ENCODE assay signal across 8 mouse cellular contexts in the genomic region with DNA sequence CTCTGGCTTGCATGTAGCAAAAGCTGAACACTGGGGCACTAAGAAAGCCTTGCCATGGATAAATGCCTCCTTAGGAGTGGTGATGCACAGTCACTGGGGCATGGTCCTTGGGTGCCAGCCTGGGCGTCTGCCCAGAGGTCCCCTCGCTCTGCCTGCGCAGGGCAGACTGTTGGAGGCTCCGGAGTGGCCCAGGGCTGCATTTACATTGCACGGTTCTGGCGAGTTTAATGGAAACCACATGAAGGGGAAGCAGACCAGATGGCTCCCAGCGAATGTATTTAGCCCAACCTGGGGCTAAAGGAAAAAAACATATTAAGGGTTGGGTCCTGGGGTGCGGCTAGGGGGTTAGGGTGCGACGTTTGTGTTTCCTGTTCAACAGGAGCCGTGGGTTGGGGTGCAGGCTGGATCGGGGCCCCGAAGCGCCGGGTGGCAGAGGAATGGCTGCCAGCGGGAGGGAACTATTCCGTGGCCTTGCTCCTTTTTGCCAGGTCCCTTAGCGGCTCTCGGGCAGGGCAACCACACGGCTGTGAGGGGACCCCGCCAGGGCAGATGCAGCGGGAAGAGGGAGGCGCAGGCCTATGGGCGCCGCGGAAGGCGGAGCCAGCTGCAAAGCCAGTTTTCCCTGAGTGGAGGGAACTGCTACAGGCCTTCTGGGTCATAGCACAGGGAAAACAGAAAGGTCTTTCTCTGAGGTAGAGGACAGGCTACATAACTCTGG. TPM values are rescaled to one million over a fixed set of nuclear protein-coding genes. Genes with fewer than 3 reads are reported as not detected.
DNase-seq lines count a peak whose midpoint lies in the region; ATAC-seq and TF ChIP-seq lines count a peak whose summit lies in the region.

No protein-coding gene starts in this region.

- no peaks in the 10 kb centered on the region for H3K27me3 ChIP-seq in spleen, adult 2 months (ENCODE audit: control insufficient read depth, insufficient read depth, low read length)
- H3K27me3 ChIP-seq in hindbrain, embryonic 16.5 days (replicated peaks; ENCODE audit: control insufficient read depth, insufficient read depth, low read length), result no peaks in the 10 kb centered on the region
- H3K27me3 ChIP-seq in liver, embryonic 16.5 days (ENCODE audit: control insufficient read depth, insufficient read depth, low read depth, low read length), result no peaks in the 10 kb centered on the region
- no peaks in the 10 kb centered on the region for H3K27me3 ChIP-seq in neural tube, embryonic 12.5 days (replicated peaks)

- ATAC-seq in hindbrain, embryonic 16.5 days, result peak; percentile 72
- peak; percentile 56; the same call in 1 of the 2 replicates for ATAC-seq in liver, embryonic 16.5 days (ENCODE audit: low read depth)
- peak; percentile 87 for ATAC-seq in neural tube, embryonic 12.5 days (ENCODE audit: low FRiP score, low read depth)

- no peaks in the 10 kb centered on the region for H3K36me3 ChIP-seq in spleen, adult 2 months (ENCODE audit: control insufficient read depth, insufficient read depth, low read length)
- no peaks in the 10 kb centered on the region for H3K36me3 ChIP-seq in hindbrain, embryonic 16.5 days (ENCODE audit: control insufficient read depth, insufficient read depth, low read length)
- H3K36me3 ChIP-seq in liver, embryonic 16.5 days (ENCODE audit: control insufficient read depth, insufficient read depth), result no peaks in the 10 kb centered on the region
- no peaks in the 10 kb centered on the region for H3K36me3 ChIP-seq in neural tube, embryonic 12.5 days

- H3K4me1 ChIP-seq in spleen, adult 2 months (ENCODE audit: control insufficient read depth, insufficient read depth, insufficient read length), result no peaks in the 10 kb centered on the region
- H3K4me1 ChIP-seq in hindbrain, embryonic 16.5 days (ENCODE audit: control insufficient read depth, insufficient read depth, low read depth, low read length), result peaks cover 16% of the 10 kb centered on the region
- no peaks in the 10 kb centered on the region; the same call in 1 of the 2 replicates for H3K4me1 ChIP-seq in liver, embryonic 16.5 days (ENCODE audit: control insufficient read depth, low read depth, low read length)
- peaks cover 20% of the 10 kb centered on the region for H3K4me1 ChIP-seq in neural tube, embryonic 12.5 days

- peak overlapping the region; percentile 56 for H3K4me2 ChIP-seq in hindbrain, embryonic 16.5 days (ENCODE audit: low read length)
- H3K4me2 ChIP-seq in liver, embryonic 16.5 days (ENCODE audit: low read depth, low read length), result peak overlapping the region; percentile 60
- H3K4me2 ChIP-seq in neural tube, embryonic 12.5 days (replicated peaks), result peak overlapping the region; percentile 72

- H3K9ac ChIP-seq in hindbrain, embryonic 16.5 days (ENCODE audit: low read depth, low read length), result peak overlapping the region; percentile 47
- H3K9ac ChIP-seq in liver, embryonic 16.5 days (ENCODE audit: low read depth, low read length), result peak overlapping the region; percentile 41; the same call in 1 of the 2 replicates
- H3K9ac ChIP-seq in neural tube, embryonic 12.5 days, result peak overlapping the region; percentile 57; the same call in 1 of the 2 replicates

- TF ChIP-seq CTCF in spleen, adult 2 months (IDR thresholded peaks at IDR 0.05; ENCODE audit: extremely low read depth, insufficient read depth, insufficient read length, insufficient replicate concordance), result no peak

- TF ChIP-seq POLR2A in spleen, adult 2 months (IDR thresholded peaks at IDR 0.05; ENCODE audit: low read depth, low read length), result no peak

- no peak for DNase-seq in spleen, adult 2 months (ENCODE audit: low read depth in 1 of 2, low spot score in 2 of 2)
- no peak for DNase-seq in spleen, adult 12 weeks (ENCODE audit: low spot score)
- DNase-seq in cerebellum, adult 9-11 months, result peak; percentile 72
- peak; percentile 57 for DNase-seq in gastrocnemius, postnatal 14 days
- no peak for DNase-seq in frontal cortex, postnatal 14 days (ENCODE audit: low spot score in 2 of 2)

- H3K27ac ChIP-seq in spleen, adult 2 months (ENCODE audit: insufficient read depth, low read length), result no peak overlapping the region
- H3K27ac ChIP-seq in hindbrain, embryonic 16.5 days (ENCODE audit: low read depth, low read length), result peak overlapping the region; percentile 67
- no peak overlapping the region for H3K27ac ChIP-seq in liver, embryonic 16.5 days (ENCODE audit: low read length)
- H3K27ac ChIP-seq in neural tube, embryonic 12.5 days, result no peak overlapping the region; the same call in 1 of the 2 replicates

- 6% methylated on average over 27 of the region's 27 CpGs for WGBS in spleen, adult 2 months
- WGBS in hindbrain, embryonic 16.5 days, result 4% methylated on average over 27 of the region's 27 CpGs
- WGBS in liver, embryonic 16.5 days (ENCODE audit: insufficient replicate concordance), result 6% methylated on average over 27 of the region's 27 CpGs
- 3% methylated on average over 27 of the region's 27 CpGs for WGBS in neural tube, embryonic 12.5 days

- intact Hi-C loops in gastrocnemius, postnatal 14 days (cut with DNase I; ENCODE audit: low total_unique reads), result no loop called here

- H3K4me3 ChIP-seq in spleen, adult 2 months (ENCODE audit: extremely low read depth, insufficient read depth, insufficient read length), result peak overlapping the region; percentile 32; the same call in 1 of the 2 replicates
- H3K4me3 ChIP-seq in hindbrain, embryonic 16.5 days (ENCODE audit: low read length), result peak overlapping the region; percentile 36
- peak overlapping the region; percentile 53 for H3K4me3 ChIP-seq in liver, embryonic 16.5 days (ENCODE audit: low read depth, low read length)
- peak overlapping the region; percentile 39 for H3K4me3 ChIP-seq in neural tube, embryonic 12.5 days

- H3K9me3 ChIP-seq in hindbrain, embryonic 16.5 days (ENCODE audit: control insufficient read depth, low read length), result no peaks in the 10 kb centered on the region
- H3K9me3 ChIP-seq in liver, embryonic 16.5 days (replicated peaks; ENCODE audit: control insufficient read depth, low read length), result no peaks in the 10 kb centered on the region
- H3K9me3 ChIP-seq in neural tube, embryonic 12.5 days, result no peaks in the 10 kb centered on the region

RNA-seq across cellular contexts. Expression of gene 1700011L22Rik, which starts 38.6 kb away (rescaled TPM):
- polyA plus RNA-seq in spleen, adult 2 months (2012; rRNA removed), result not detected in 2 replicates
- total RNA-seq in gastrocnemius, postnatal 14 days (2021), result not detected
- not detected in 2 replicates for polyA plus RNA-seq in hindbrain, embryonic 16.5 days (2015; fragmentation: Nextera tagmentation; extraction: Ambion mirVana)
- not detected in 2 replicates for polyA plus RNA-seq in liver, embryonic 16.5 days (2015; fragmentation: Nextera tagmentation; extraction: Ambion mirVana)
- polyA plus RNA-seq in neural tube, embryonic 12.5 days (2016; fragmentation: Nextera tagmentation; extraction: Ambion mirVana), result not detected in 2 replicates

Comparison
In these comparisons a context has a peak if more than half of its experiments do, and no peak if none do; other contexts are left out.
1. DNase-seq: peak in cerebellum, adult 9-11 months (single experiment) and gastrocnemius, postnatal 14 days (single experiment); none in spleen, adult 2 months (0 of 2), spleen, adult 12 weeks (single experiment) and frontal cortex, postnatal 14 days (0 of 2).
2. Peak in every context shown above with its lines, with median percentiles within 50 percentile points of each other: H3K4me3 ChIP-seq, ATAC-seq, H3K4me2 ChIP-seq and H3K9ac ChIP-seq.